Mouse (Mus musculus) hindlimb bud, embryonic 11.5 days (tissue): ENCODE measurements around the gene Cadm1.

Experiments
- DNase-seq: peaks from one replicate; pipeline ENCODE4 v3.0.0-alpha.2; 2012; ENCODE audit warnings: low read depth, low spot score; ENCODE audit errors: extremely low spot score

Gene Cadm1

DNA sequence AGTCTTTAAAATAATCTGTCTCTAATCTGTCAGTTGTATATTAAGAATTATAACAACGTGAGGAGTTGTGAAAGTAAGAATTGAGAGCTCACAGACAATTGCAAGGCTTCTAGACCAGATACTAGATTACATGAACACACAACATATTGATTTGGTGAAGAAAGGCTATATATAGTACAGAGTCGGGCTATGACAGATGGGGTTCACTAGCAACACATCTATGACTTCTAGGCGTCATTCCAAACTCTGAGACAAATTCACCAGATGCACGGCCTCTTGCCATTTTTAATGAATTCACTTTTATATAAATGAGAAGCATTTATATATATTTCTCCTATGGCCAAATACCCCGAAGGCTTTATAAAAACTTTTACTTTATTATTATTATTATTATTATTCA, 75.7 kb downstream of the Cadm1 start:
- no peak for DNase-seq

DNA sequence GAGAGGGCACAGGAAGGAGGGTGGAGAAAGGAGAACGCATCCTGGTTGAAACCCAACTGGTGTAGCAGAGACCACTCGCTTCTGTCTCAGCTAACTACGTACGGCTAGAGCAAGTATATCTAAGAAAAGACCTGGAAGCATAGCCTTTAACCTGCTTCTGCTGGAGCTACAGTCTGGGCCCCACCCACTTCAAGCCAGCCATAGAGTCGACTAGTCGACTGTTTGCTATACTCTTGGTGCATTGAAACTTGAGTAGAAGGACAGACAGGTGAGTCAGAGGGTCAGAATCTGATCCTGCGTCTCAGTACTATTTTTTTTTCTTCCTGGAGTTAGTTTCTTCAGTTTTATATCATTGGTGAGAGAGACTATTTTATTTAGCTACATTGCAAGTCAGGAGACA, 78.5 kb downstream of the Cadm1 start:
- no peak for DNase-seq

DNA sequence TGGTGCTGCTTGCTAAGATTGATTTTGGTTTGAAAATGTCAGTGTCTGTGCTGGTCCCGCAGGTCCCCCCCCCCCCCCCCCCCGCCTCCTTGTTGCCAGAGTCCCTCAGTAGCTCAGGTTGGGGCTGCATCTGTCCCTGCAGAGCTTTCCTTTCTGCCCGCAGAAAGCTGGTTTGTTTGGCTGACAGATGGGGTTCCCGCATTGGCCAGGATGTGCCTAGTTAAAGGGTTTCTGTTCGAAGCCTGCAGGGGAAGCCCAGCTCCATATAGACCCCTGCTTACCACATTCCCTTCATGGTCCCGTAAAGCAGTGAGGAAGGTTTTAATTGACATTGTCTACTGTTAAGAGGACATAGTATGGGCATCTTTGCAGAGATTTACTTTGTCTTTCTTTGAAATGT, 78.9 kb downstream of the Cadm1 start:
- DNase-seq = no peak

DNA sequence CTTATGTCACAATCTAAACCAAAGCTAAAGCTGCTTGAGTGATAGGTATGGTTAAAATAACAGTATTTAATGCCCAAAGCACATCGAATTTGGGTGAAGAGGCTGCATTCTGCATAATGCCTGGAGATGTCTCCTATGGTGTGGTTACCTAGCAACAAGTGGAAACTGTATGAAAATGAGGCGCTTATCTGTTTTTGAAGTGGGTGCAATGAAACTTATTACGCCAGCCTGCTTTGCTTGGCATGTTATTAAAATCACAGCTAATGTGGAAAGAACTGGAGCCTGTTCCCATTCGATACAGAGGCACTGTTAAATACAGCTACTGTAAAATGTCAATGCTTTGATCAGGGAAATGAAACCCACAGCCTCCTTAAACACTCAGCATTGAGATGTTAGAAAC, 79.5 kb downstream of the Cadm1 start:
- no peak for DNase-seq

DNA sequence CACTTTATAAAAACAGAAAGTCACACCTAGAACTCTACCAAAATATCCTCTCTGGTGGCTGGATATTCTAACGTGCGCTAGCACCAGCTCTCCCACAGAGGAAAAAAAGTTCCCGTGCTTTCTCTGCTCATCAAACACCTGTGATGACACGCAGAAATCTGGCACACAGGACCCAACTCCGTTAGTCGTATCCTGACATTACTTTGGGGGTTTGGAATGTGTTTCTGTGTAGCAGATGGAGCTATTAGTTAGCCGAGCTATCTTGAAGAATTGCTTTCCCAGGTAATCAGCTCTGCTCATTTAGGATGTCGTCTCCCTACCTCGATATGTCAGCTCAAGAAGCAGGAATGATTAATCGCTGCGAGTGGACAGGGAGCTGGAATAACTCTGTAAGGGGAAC, 80.3 kb downstream of the Cadm1 start:
- no peak for DNase-seq

DNA sequence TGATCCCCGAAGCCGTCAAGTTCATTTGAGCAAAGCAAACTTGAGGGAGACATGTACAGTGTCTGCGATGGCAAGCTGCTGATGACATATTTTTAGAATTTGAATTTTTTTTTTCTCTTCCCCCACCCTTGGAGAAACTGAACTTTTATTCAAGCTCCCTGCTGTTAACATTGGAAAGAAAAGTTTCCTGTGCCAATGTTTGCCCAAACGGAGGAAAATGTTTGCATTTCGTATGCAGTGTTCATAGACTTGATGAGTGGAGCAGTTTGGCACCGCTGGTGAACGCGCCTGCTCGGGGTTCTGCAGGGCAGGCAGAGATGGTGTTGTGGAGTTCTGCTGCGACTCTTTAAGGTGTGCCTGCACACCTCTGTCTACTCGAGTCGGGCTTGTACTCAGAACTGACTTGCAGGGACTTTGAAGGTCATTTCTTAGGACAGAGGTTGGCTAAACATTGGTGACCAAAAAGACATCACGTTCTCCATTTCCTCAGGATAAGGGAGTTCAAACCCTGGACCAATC, 83.0 kb downstream of the Cadm1 start:
- no peak for DNase-seq

DNA sequence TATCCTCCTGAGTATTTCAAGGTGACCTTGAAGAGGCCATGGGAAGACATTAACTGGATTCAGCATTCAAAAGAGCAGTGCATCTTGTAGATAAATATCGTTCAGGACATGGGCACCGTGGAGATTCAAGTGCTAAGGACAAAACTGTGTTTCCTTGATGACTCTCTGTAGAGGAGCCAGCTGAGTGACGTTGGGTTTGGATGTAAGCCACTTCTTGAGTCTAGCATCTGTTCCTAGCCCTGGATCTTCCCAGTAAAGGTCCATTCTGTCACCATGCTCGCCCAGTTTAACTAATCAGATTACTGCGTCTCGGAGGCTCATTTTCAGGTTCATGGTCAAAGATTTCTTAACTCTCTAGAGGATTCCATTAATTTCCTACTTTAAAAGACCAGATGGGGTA, 85.1 kb downstream of the Cadm1 start:
- DNase-seq = no peak

DNA sequence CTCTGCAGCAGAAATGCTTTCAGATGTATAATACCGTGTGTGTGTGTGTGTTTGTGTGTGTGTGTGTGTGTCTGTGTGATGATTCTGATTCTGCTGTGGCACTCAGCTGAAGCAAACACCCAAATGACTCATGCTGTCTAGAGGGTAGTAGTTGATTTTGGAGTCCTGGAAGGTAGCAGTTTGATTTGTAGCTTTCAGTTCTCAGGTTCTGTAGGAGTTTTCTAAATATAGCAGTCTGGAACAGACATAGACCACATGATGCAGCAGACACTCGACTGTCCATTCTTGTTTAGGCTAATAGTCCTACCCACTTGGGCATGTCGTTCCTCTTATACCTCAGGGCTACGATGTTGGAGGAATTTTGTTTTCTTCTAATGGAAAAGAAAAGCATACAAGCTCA, 86.4 kb downstream of the Cadm1 start:
- no peak for DNase-seq

DNA sequence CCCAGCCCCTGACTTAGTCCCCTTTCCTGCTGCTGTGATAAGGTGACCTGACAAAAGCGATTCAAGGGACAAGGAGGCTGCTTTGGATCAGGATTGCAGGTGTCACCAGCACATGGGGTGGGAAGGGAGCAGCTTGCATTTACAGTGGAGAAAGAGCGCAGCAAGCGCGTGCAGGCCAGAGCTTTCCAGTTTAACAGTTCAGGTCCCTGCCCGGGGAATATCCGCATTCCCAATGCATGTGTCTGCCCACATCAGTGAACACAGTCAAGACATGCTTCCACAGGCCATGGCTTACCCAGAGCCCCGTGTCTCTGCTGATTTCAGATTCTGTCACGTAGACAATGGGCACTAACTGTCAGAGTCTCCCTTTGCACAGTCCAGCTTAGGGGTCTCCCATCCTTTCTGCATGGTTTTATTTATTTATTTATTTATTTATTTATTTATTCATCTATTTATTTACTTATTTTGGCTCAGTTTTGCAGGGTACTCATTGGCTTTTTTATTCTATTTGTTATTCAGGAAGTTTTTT, 89.6 kb downstream of the Cadm1 start:
- no peak for DNase-seq

DNA sequence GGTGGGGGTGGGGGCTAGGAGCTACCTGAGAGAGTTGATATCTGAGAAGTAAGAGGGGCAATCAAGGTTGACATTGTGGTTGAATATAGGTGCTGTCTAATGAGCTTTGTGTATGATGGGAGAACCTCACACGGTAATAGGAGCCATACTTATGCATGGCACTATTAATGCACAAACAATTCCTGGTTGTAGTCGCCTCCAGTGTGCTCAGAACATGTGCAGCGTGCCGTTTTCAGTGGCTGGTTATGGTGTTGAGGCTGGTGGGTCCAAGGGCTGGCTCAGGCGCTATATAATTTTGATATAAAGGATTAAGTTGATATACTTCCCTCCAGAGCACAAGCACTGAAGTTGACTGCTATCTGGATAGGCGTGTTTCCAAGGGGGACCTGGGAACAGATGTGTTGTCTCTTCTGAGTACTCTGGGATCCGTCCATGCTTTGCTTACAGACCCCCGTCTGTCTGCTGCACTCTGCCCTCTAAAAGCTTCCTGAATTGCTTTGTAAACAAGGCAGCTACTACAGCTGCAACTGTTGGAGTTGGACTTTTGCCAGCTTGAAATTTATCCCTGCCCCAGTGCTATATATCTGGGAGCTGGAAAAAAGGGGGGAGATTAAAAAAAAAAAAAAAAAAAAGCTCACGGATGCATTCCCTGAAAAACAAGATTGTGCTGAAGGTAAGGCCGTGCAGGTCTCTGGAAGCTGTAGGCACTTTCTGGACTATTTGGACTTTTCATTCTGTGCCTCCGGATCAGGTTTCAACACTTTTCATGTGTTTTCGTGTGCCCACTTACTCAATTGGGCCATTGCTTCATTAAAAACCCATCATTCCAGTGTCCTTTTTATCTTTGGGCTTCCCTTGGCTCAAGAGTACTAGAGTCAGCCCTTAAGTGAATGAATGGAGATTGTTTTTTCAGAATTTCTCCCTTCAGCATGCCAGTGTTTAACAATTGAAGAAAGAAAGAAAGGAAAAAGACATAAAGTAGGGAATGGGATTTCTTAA, 93.8 kb downstream of the Cadm1 start:
- no peak for DNase-seq

DNA sequence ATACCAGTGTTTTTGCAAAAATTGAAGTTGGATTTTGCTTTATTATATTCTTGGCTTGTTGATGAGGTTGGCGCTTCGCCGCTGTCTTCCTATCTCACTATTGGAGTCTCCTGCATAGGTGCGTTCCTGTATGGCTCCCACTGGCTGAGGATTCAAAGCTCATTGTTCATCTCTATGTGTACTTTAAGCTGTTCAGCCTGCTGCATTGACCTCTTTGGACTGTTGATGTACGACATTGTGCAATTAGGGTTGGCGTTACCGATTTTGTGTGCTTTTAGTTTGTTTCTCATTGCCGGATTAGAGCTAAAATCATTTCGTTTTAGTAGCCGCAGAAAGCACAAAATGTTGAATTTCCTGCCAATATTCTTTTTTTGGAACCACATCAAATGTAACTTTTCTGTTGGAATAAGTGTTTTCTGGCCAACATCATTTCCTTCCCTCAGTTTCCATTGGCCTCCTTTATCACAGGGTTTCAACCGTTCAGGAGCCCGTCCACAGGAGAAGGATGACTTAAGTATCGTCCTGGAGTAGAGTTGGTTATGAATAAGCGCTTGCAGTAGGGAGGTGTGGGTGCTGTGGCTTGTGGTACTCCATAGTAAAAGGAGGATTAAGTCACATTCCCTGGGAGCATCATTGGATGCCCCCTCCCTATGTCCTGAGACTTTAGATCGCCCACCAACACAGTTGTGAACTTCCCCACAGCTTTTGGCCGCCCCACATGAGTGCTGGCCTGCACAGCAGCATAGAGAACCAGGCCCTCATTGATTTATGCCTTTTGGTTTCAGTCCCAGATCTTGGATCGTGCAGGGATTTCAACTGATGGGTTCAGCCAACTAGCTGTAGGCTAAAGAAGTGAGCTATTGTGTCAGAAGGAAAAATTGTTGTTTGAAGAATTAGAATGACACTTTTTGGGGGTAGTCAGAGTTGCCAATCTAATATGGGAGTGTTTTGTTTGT, 94.9 kb downstream of the Cadm1 start:
- no peak for DNase-seq

DNA sequence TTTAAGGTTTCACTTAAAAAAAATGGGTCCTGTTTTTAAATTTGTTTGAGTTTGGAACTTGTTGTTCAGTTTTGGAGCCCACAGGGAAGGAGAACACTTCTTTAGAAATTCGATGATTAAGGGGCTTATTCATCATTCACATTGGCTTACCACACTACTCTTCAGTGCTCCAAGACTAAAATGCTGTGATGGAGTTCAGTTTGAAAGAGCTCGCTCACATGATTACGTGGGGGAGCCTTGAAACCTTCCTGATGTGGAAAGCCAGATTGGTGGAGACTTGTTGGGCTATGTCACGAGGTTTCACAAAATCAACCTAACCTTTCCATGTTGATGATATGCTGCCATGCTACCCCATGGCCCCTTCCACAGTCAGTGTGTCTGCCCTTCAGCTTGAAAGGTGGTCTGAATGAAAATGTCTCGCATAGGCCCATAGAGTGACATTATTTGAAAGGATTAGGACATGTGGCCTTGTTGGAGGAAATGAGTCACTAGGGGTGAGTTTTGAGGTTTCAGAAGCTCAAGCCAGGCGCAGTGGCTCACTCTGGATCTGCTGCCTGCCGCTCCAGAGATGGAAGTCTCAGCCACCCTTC, 95.7 kb downstream of the Cadm1 start:
- no peak for DNase-seq

DNA sequence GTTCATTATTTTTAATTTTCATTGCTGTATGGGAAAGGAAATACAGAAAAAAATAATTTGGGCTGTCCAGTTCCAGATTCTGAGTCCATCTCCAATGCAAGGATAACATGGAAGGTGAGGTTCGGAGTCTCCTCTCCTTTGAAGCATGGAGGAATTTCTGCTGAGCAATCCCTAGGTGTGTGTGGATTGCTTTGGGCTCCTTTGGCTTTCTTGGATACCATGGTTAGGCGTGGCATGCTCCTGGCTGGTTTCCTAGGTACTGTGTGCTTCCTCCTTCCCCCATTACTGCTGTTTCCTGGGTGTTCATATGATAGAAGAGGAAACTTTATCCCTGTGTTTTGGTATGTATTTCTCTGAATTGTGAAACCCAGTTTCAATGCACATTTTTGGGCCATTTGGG, 98.0 kb downstream of the Cadm1 start:
- DNase-seq = no peak

DNA sequence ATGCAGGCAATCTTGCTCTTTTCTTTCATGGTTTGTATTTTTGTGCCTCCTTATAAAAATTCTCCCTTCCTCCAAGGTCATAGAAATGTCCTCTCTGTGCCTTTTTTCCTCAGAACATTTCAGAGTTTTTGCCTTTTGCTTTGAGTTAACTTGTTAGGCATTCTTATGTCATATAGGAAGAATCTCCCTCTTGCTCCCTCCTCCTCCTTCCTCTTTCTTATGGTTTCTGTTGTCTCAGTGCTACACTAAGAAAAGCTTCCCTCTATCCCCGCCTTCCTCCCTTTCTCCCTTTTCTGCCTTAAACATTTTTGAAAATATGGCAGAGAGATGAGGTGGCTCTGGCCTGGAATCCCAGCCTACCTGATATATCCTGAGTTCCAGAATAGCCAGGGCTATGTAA, 98.6 kb downstream of the Cadm1 start:
- DNase-seq = no peak

DNA sequence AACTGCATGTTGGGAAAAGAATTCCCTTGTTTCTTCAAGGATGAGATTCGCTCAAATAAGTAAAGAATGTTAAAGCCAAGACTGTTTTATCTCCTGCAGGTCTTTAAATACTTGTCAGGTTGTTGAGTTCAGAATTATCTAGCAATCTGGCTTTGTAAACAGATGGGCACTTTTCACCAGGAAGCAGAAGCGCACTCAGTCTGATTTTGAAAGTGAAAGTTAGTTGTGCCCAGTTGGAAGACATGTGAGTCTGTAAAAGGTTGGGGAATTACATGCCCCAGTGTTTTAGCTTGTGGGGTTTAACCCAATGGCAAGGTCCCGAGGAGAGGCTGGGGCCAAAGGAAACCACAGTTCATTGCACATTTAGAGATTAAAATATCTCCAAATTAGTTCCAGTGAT, 104.7 kb downstream of the Cadm1 start:
- DNase-seq = no peak

DNA sequence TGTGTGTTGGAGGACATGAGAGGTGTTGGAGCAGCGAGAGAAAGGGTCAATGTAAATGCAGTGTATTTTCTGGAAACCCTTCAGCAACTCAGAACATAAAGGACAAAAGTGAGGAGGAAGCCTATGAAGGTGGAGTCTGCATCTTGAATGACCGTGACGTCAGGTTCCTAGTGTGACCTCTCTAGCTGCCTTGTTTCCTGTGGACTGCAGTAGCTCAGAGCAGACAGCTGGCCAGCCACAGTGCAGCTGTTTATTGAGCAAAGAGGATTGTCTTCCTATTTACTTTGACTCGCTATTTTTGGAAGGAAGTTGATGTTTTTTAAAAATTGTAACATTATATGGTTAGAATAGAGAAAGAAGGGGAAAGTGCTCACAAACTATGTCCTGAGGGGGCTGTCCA, 112.7 kb downstream of the Cadm1 start:
- DNase-seq = no peak

DNA sequence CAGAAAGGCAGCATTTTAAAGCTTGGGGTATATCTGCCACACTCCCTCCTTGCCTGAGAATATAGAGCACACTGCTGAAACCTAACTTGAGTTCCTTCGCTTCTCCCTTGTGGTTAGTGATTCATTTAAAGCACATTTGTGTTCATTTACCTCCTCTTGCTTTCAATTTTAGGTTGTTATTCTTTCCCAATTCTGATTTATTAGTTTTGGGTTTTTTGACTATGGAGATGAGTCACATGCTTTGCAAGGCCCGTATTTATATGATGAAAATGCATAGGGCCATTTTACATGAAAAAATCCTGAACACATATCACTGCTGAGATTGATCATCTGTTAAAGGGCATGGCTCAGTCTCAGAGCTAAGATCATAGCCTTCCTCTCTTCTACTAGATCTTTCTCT, 115.1 kb downstream of the Cadm1 start:
- DNase-seq = no peak

DNA sequence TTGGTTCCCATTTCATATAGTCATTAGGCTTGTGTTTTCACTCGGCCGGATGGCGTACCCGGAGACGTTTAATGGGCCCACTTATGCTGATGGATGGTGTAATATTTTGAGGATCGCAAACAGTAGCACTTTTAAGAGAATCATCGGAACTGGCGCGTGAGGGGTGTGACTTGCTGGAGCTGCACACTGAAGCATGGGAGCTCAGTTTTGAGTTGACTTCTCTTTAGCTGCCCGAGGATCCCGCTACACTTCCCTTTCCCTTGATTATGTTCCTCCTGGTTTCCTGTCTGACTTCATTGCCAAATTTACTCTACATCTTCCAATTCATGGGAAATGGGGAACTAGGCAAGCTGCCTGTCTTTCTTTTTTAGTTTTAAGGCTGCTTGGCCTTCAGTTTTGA, 121.5 kb downstream of the Cadm1 start:
- no peak for DNase-seq

DNA sequence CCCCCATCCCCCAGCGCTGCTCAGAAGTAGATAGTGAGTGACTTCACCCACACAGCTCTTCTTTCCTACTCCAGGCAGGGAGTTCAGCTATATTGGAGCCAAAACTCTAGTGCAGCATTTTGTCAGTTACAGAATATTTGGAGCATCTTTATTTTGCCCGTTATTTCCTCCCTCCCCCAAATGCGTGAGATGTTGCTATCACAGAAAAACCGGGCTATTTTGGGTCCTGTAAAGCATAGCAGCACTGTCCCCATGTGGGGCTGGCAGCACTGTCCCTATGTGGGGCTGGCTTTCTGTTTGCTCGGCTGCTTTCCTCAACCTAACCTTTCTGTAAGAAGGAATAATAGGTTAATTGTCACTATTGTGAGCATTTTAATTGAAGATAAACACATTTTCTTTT, 122.2 kb downstream of the Cadm1 start:
- no peak for DNase-seq

DNA sequence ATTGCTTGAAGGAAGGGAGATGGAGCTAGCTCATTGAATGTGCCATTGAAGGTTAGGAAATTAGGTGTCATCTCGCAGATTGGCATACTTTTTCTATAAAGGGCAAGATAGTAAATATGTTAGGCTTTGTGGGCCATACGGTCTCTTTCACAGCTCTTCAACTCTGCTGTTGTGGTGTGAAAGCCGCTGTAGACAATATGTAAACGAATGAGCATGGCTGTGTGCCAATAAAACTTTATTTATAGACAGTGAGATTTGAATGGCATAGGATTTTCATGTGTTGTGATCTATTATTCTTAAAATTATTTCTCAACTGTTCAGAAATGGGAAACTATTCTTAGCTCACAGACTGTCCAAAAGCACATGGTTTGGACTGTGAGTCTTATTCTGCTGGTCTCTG, 123.0 kb downstream of the Cadm1 start:
- no peak for DNase-seq
